Mouse (Mus musculus): ENCODE measurements at regions not wholly inside any gene's neighbourhood (a gene's known extent, or its start where the extent isn't known, plus 50 kb on each side); places are given as distances from the start of the nearest gene placed in this dataset.

GRCm38 (mm10) chr6:107290850-107291249 is 238.7 kb upstream of the Lrrn1 start:
- Histone ChIP-seq H3K4me3 (ENCODE audit: control insufficient read depth in 1 of 2, insufficient read depth in 1 of 2, low read depth in 2 of 2, low read length in 2 of 2) (no peak overlapping the region), H3K4me1 (ENCODE audit: control insufficient read depth in 1 of 2, insufficient read depth in 2 of 2, low read length in 2 of 2) (no peaks in the 10 kb centered on the region), H3K79me2 (ENCODE audit: control insufficient read depth, insufficient read depth, low read length, poor library complexity) (no peaks in the 10 kb centered on the region), H3K9ac (ENCODE audit: control insufficient read depth, low read depth, low read length, poor library complexity, severe bottlenecking) (no peak overlapping the region), H3K9me3 (replicated peaks; ENCODE audit: insufficient read depth, low read length) (no peaks in the 10 kb centered on the region), H3K27ac (ENCODE audit: control insufficient read depth, low read depth, low read length) (no peak overlapping the region), H3K27me3 (ENCODE audit: control insufficient read depth in 1 of 2, insufficient read depth in 2 of 2, low read length in 2 of 2) (no peaks in the 10 kb centered on the region), H3K36me3 (ENCODE audit: control insufficient read depth in 1 of 2, insufficient read depth in 2 of 2, low read length in 2 of 2) (no peaks in the 10 kb centered on the region)
- no peak for TF ChIP-seq TBP (IDR thresholded peaks at IDR 0.05; ENCODE audit: low read depth, low read length)
- no peak for TF ChIP-seq MAX (IDR thresholded peaks at IDR 0.05; ENCODE audit: low read length)
- TF ChIP-seq NELFE (IDR thresholded peaks at IDR 0.05; ENCODE audit: low read depth, low read length): no peak
- TF ChIP-seq CHD1 (IDR thresholded peaks at IDR 0.05; ENCODE audit: low read depth, low read length): no peak
- TF ChIP-seq CHD2 (IDR thresholded peaks at IDR 0.05; ENCODE audit: low read length): no peak
- TF ChIP-seq MEF2A (IDR thresholded peaks at IDR 0.05; ENCODE audit: extremely low read depth, insufficient replicate concordance, low read depth, low read length, poor library complexity, severe bottlenecking): no peak
- no peak for TF ChIP-seq USF1 (IDR thresholded peaks at IDR 0.05; ENCODE audit: low read depth, low read length)
- TF ChIP-seq ZC3H11A (IDR thresholded peaks at IDR 0.05; ENCODE audit: low read depth, low read length): no peak
- TF ChIP-seq GABPA (IDR thresholded peaks at IDR 0.05; ENCODE audit: low read depth, low read length): no peak
- TF ChIP-seq ZKSCAN1 (IDR thresholded peaks at IDR 0.05; ENCODE audit: low read depth, low read length): no peak
- TF ChIP-seq ELF1 (IDR thresholded peaks at IDR 0.05; ENCODE audit: low read depth, low read length): no peak
- no peak for TF ChIP-seq USF2 (IDR thresholded peaks at IDR 0.05; ENCODE audit: borderline replicate concordance in 1 of 2, insufficient read depth in 1 of 2, low read depth in 1 of 2, low read length in 2 of 2)
- no peak for TF ChIP-seq POLR2A (IDR thresholded peaks at IDR 0.05; ENCODE audit: control insufficient read depth in 1 of 2, insufficient read depth in 1 of 2, low read depth in 1 of 2, low read length in 2 of 2, poor library complexity in 1 of 2)
- no peak for DNase-seq (ENCODE audit: low read depth, low spot score)

GRCm38 (mm10) chr6:107303676-107304369 is 225.7 kb upstream of the Lrrn1 start:
- Histone ChIP-seq H3K79me2 (ENCODE audit: control insufficient read depth, insufficient read depth, low read length, poor library complexity) (no peaks in the 10 kb centered on the region), H3K4me3 (ENCODE audit: control insufficient read depth in 1 of 2, insufficient read depth in 1 of 2, low read depth in 2 of 2, low read length in 2 of 2) (no peak overlapping the region), H3K9me3 (replicated peaks; ENCODE audit: insufficient read depth, low read length) (no peaks in the 10 kb centered on the region), H3K27ac (ENCODE audit: control insufficient read depth, low read depth, low read length) (no peak overlapping the region), H3K4me1 (ENCODE audit: control insufficient read depth in 1 of 2, insufficient read depth in 2 of 2, low read length in 2 of 2) (no peaks in the 10 kb centered on the region), H3K9ac (ENCODE audit: control insufficient read depth, low read depth, low read length, poor library complexity, severe bottlenecking) (no peak overlapping the region), H3K27me3 (ENCODE audit: control insufficient read depth in 1 of 2, insufficient read depth in 2 of 2, low read length in 2 of 2) (no peaks in the 10 kb centered on the region), H3K36me3 (ENCODE audit: control insufficient read depth in 1 of 2, insufficient read depth in 2 of 2, low read length in 2 of 2) (no peaks in the 10 kb centered on the region)
- DNase-seq (ENCODE audit: low read depth, low spot score): no peak
- TF ChIP-seq MEF2A (IDR thresholded peaks at IDR 0.05; ENCODE audit: extremely low read depth, insufficient replicate concordance, low read depth, low read length, poor library complexity, severe bottlenecking): no peak
- no peak for TF ChIP-seq ZC3H11A (IDR thresholded peaks at IDR 0.05; ENCODE audit: low read depth, low read length)
- TF ChIP-seq KAT2A (conservative IDR thresholded peaks at IDR 0.05; ENCODE audit: low read depth, low read length): no peak
- no peak for TF ChIP-seq GABPA (IDR thresholded peaks at IDR 0.05; ENCODE audit: low read depth, low read length)
- no peak for TF ChIP-seq MAX (IDR thresholded peaks at IDR 0.05; ENCODE audit: low read length)
- TF ChIP-seq UBTF (IDR thresholded peaks at IDR 0.05; ENCODE audit: borderline replicate concordance, insufficient read depth, low read depth, low read length): no peak
- TF ChIP-seq POLR2AphosphoS5 (IDR thresholded peaks at IDR 0.05; ENCODE audit: borderline replicate concordance, low read depth, low read length): no peak
- TF ChIP-seq MAFK (IDR thresholded peaks at IDR 0.05; ENCODE audit: borderline replicate concordance, low read depth, low read length): no peak
- TF ChIP-seq BHLHE40 (IDR thresholded peaks at IDR 0.05; ENCODE audit: borderline replicate concordance, low read depth, low read length): no peak
- TF ChIP-seq POLR2A (IDR thresholded peaks at IDR 0.05; ENCODE audit: control insufficient read depth in 1 of 2, insufficient read depth in 1 of 2, low read depth in 1 of 2, low read length in 2 of 2, poor library complexity in 1 of 2): no peak

Data from MEL (cell line).